Mouse (Mus musculus) spleen, adult 2 months (tissue): ENCODE measurements at regions not wholly inside any gene's neighbourhood (a gene's known extent, or its start where the extent isn't known, plus 50 kb on each side); places are given as distances from the start of the nearest gene placed in this dataset.

Source experiments
- DNase-seq, 2 experiments: peaks; one replicate each; pipeline versions ENCODE4 v3.0.0 to v3.0.0-alpha.2; 2012 to 2021; ENCODE audit warnings: low spot score in 2 of 2, low read depth in 1 of 2
- H3K27ac ChIP-seq: fragments of 200-500 bp; 2 replicates; pipeline ENCODE4 v1.5.1; 2012; ENCODE audit warnings: low read length, inconsistent platforms; ENCODE audit not compliant: insufficient read depth
- H3K27me3 ChIP-seq: fragments of 200-500 bp; 2 replicates; pipeline ENCODE4 v1.6.1; 2012; ENCODE audit warnings: mild to moderate bottlenecking, moderate library complexity, low read length, inconsistent platforms; ENCODE audit not compliant: control insufficient read depth, insufficient read depth
- H3K36me3 ChIP-seq: fragments of 200-500 bp; 2 replicates; pipeline ENCODE4 v1.6.1; 2012; ENCODE audit warnings: mild to moderate bottlenecking, low read length, inconsistent platforms; ENCODE audit not compliant: control insufficient read depth, insufficient read depth
- H3K4me1 ChIP-seq: fragments of 200-500 bp; 2 replicates; pipeline ENCODE4 v1.6.1; 2011; ENCODE audit warnings: inconsistent platforms; ENCODE audit not compliant: control insufficient read depth, insufficient read depth, insufficient read length
- H3K4me3 ChIP-seq: fragments of 200-500 bp; 2 replicates; pipeline ENCODE4 v1.5.1; 2011; ENCODE audit warnings: mild to moderate bottlenecking, inconsistent platforms; ENCODE audit not compliant: insufficient read depth, insufficient read length; ENCODE audit errors: extremely low read depth
- CTCF ChIP-seq: fragments of 200-500 bp; IDR thresholded peaks from 2 replicates; pipeline ENCODE4 v1.5.1; 2011; ENCODE audit warnings: mild to moderate bottlenecking, inconsistent platforms; ENCODE audit not compliant: insufficient read depth, insufficient read length, insufficient replicate concordance; ENCODE audit errors: extremely low read depth
- POLR2A ChIP-seq: fragments of 200-500 bp; IDR thresholded peaks from 2 replicates; pipeline ENCODE4 v1.6.1; 2011; ENCODE audit warnings: low read depth, low read length, inconsistent platforms
- WGBS: fragments of 180-500 bp; shearing (Covaris S2); methylation state at CpG from one replicate; pipeline ENCODE4 v1.1.7; 2018; 5-methylcytosine and 5-hydroxymethylcytosine counted together

DNA sequence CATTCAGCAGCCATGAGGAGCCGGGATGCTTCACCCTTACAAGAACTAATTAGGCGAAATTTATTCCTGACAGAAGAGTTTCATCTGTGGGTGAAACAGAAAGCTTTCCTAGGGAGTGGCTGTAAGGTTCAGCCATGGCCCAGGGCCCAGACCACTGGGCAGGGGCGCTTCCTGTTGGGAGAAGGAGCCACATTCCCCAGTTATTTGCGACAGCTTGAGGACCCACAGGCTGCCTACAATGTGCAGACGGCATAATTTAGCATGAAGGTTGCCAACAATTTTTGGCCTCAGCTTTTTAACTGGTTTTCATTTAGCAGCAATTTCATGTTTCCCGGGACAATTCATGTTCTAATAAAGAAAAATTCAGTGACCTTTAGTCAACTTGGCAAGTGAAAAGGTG lies 106.7 kb upstream of the Spag17 start:
- no peaks in the 10 kb centered on the region for H3K4me1 ChIP-seq
- no peak overlapping the region for H3K27ac ChIP-seq
- 77% methylated on average over 6 of the region's 6 CpGs for WGBS
- no peaks in the 10 kb centered on the region for H3K27me3 ChIP-seq
- no peaks in the 10 kb centered on the region for H3K36me3 ChIP-seq
- no peak for DNase-seq
- no peak overlapping the region for H3K4me3 ChIP-seq
- TF ChIP-seq CTCF (no peak), POLR2A (no peak)

DNA sequence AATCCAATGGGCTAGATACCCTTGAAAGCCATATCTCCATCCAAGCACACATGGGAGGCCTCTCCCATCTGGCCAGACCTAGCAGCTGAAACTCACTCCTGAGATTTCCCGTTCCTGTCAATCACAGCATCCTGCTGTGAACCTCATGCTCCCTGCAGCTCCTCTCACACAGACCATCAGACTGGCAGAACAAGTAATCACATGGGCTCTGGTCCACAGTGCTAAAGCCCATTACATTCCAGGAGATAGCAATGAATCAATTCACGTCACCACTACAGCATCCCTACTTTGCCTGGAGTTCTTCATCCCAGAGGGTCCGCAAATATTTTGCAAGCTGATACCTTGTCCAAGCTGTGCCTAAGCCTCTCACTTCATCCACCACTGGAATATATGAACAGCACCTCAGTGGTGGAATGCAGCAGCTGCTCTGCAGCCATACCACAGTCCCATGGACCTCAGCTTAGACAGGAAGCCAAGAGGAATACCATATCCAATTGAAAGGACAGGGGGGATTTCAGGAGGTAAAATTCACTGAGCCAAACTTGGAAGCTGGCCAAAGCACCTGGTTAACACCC lies 99.2 kb upstream of the Spag17 start:
- H3K4me1 ChIP-seq, result no peaks in the 10 kb centered on the region
- WGBS, result 74% methylated on average over 3 of the region's 3 CpGs
- no peak overlapping the region for H3K4me3 ChIP-seq
- H3K27me3 ChIP-seq, result no peaks in the 10 kb centered on the region
- H3K36me3 ChIP-seq, result no peaks in the 10 kb centered on the region
- no peak overlapping the region for H3K27ac ChIP-seq
- DNase-seq, result no peak
- no peak for TF ChIP-seq POLR2A

DNA sequence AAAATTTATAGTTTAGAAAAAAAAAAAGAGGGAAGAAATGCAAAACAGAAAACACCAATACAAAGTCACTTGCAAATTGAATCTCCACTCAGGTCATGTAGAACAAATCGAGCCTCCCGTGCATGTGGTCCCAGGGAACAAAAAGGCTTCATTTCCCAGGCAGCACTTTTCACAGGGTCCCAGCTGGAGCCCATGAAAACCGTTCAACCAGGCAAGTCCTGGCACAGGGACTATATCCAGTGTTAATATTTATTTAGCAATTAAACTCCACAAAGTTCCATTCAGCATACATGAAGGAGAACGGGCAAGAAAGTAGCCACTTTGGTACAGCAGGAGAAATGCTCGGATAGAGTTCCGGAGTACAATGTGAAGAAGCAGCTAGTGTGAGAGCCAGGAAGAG lies 93.9 kb upstream of the Spag17 start:
- Histone ChIP-seq H3K4me1 (no peaks in the 10 kb centered on the region), H3K27ac (no peak overlapping the region), H3K27me3 (no peaks in the 10 kb centered on the region), H3K36me3 (no peaks in the 10 kb centered on the region), H3K4me3 (no peak overlapping the region)
- no peak for DNase-seq
- TF ChIP-seq POLR2A (no peak), CTCF (no peak)
- WGBS, result 89% methylated on average over 6 of the region's 6 CpGs

DNA sequence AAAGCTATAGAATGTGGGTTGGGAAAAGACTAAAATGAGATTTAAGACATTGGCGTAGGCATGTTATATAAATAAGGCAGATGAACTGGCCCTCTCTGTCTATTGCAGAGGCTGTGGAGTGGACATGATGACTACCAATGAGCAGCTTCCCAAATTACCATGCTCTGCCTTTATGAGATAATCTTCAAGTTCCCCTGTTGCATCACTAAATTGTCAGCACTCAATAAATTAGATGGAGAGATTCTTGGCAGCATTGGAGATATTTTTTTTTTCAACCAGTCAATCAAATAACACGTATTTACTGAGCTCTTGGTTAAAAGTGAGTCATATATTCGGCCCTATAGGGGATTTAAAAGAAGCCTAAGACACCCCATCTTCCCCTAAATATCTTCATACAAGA lies 91.6 kb upstream of the Spag17 start:
- DNase-seq, result no peak
- H3K36me3 ChIP-seq, result no peaks in the 10 kb centered on the region
- 72% methylated on average over 3 of the region's 3 CpGs for WGBS
- no peaks in the 10 kb centered on the region for H3K27me3 ChIP-seq
- no peaks in the 10 kb centered on the region for H3K4me1 ChIP-seq
- TF ChIP-seq CTCF (no peak), POLR2A (no peak)
- no peak overlapping the region for H3K27ac ChIP-seq
- H3K4me3 ChIP-seq, result no peak overlapping the region

DNA sequence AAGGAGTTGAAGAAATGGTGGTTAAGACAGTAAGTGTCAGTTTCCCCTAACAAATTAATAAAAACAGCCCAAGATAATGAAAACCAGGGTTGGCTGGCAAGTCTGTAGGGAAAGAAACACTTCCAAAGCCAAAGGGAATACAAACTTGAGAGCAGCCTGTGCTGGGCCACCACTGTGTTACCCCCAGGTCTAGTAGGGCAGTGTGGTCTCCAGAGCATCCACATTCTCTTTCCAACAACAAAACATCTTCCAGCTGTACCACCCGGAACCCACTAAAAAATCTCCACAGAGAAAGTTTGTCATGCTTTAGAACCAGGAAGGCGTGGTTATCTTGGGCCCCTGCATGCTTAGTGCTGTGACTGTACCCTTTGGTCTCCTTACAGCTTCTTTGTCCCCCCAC lies 89.4 kb upstream of the Spag17 start:
- TF ChIP-seq POLR2A, result no peak
- TF ChIP-seq CTCF, result no peak
- WGBS, result 73% methylated on average over 2 of the region's 2 CpGs
- H3K27me3 ChIP-seq, result no peaks in the 10 kb centered on the region

DNA sequence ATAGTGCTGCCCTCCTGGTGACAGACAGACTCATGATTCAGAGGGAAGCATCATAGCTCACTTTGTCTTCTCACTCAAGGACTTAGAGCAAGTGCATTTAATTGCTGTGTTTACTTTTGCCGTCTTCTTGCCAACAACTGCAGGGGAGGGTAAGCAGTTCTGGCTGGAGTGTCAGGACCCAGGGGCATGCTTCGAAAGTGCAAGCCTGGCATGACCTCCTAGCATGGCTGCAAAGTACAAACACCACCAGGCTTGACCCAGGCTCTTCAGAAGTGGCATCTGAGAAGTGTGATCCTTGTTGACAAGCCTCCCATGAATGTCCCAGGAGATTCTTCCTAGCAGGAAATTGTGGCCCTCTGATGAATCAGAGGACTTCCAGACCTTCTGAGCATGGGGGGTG lies 87.4 kb upstream of the Spag17 start:
- Histone ChIP-seq H3K4me1 (no peaks in the 10 kb centered on the region), H3K36me3 (no peaks in the 10 kb centered on the region), H3K4me3 (no peak overlapping the region), H3K27ac (no peak overlapping the region), H3K27me3 (no peaks in the 10 kb centered on the region)
- DNase-seq, result no peak
- WGBS, result 53% methylated on average over 2 of the region's 2 CpGs
- TF ChIP-seq CTCF (no peak), POLR2A (no peak)

More for the DNA sequence above, 89.4 kb upstream of the Spag17 start:
- Histone ChIP-seq H3K36me3 (no peaks in the 10 kb centered on the region), H3K27ac (no peak overlapping the region), H3K4me1 (no peaks in the 10 kb centered on the region), H3K4me3 (no peak overlapping the region)
- DNase-seq, result no peak

DNA sequence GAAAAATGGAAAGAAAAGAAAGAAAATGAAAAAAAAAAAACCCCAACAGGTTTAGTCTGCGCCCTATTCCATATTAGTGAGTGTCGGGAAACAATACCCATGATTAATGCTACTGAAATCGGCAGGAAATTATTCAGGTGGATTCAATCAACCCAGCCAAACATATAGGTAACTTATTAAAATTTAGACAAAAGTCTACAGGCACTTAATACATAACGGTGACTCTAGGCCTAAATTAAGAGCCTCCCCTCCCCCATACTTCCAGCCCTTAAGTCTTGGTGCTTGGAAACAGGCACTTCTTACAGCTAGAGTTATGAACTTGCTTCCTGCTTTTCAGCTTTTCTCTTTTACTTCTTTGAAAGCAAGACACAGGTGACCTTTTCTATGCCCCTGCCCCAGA lies 74.7 kb upstream of the Spag17 start:
- Histone ChIP-seq H3K36me3 (no peaks in the 10 kb centered on the region), H3K27ac (no peak overlapping the region), H3K4me3 (no peak overlapping the region), H3K4me1 (no peaks in the 10 kb centered on the region), H3K27me3 (no peaks in the 10 kb centered on the region)
- 86% methylated on average over 4 of the region's 4 CpGs for WGBS
- no peak for TF ChIP-seq POLR2A
- no peak for TF ChIP-seq CTCF
- DNase-seq, result no peak
